Mouse (Mus musculus) embryo, embryonic 11.5 days (tissue): ENCODE results near the gene Zfp82.
"Not testable (repeated sequence)": the region's sequence is repeated elsewhere in the genome, so short reads cannot be mapped to it uniquely, and the experiment has no call there.

Source experiments
- DNase-seq: peaks from one replicate; pipeline ENCODE4 v3.0.0-alpha.2; 2012; ENCODE audit warnings: low read depth, low spot score

The Zfp82 gene

DNA sequence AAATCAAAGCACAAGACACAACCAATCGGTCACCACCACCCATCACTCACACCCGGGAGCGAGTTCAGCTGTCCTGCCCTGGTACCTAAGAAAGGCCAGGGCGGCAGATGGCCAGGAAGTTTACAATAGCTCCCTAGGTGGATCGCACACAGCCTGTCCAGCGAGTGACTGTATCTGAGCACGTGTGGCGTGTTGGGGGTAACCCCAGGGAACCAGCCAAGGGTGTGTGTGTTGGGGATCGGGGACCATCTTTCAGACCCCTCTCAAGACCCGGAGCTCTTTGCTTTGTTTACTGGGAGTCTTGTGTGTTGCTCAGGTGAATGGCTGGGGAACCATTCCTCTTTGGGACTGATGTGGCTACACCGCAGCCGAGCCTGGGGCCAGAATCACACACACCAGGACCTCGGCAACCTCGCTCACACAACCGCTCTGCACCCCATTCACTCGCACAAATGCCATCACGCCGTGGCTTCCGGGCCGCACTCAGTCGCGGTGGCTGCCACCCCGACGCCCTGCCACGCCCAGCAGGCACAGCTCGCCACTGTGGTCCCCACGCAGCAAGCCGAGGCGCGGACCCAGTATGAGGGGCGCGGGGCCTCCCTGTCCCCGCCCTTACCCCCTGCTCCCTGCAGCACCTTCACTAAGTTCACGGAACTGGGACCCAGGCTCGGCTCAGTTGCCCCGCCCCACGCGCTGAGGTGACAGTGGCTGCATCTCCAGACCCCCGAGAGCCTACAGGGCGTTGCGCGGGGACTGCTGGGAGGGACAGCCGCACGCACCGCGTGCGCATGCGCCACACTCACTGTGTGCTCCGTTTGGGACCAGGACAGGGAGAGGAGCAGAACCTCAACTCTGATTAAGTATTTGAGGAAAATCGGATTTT is at the start of gene Zfp82:
Gene Zfp82 (minus strand): TSS at position 755 of the 883 bp plus-strand sequence.
- peak; percentile 81 for DNase-seq

DNA sequence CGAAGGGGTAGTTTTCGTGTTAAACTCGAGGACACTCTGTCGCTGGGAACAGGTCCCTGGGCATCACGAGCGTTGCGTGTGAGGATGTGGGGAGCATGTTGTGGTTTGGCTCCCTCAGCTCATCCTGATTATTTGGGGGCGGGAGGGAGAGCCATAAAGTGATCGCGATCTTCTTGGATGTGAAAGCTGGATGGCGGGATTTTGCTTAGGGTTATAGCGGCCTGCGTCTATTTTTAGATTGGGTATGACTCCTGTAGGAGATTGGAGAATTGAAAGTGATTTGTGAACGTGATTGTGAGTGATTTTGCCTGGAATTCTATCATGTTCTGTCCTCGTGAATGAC is 49.5 kb upstream of the Zfp82 start:
- DNase-seq = peak; percentile 22

DNA sequence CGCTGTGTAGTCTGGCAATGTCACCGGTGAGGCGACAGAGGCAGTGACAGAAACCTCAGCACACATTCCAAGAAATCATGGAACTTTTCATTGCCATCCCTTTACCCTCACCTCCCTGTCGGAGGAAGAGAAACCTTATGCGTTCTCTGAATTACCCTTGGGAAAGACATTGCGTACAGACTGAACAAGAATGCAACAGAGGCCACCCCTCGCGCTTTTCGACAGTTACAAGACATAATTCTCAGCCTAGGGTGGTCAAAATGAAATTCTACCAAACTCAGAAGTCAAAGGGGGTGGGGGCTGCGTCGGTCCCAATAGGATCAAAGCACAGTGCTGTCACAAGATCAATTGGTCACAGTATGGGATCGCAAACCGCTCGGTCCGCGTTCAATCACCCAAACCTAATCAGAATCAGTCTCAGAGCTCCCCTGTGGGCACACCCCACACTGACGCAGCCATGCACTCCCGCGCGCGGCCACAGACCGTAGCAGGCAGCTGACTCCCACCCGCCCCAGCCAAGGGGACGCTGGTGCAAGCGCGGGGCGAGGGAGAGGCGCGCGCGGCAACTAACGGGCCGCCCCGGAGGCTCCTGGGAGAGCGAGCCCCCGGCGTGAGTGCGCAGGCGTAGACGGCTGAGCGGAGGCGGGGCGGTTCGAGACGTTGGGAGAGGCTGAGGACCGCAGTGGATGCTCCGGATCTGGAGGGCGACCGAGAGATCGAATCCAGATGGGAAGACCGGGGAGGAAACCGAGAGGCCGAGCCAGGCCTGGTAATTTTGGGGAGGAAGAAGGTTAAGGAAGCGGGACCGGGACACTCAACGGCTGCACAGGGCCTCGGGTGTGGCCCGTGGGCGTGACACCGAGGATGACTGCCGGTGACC is 48.8 kb upstream of the Zfp82 start, which contains the start of gene Zfp382:
Gene Zfp382 (plus strand): TSS at position 635 of the 880 bp plus-strand sequence.
- DNase-seq = peak; percentile 86

DNA sequence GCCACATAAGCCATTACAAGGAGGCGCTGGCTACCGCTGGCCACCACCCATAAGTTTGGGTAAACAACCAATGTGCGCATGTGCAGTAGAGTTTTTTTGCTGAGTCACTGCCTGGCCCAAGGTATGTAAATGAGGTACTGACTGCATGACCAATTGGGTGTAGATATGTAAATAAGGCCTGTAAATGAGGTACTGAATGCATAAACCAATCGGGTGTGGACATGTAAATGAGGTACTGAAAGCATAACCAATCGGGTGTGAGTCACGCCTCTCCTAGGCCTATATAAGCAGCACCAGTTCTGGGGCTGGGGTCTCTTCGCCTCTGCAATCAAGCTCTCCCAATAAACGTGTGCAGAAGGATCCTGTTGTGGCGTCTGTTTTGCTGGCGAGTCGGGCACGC is 45.2 kb upstream of the Zfp82 start:
- not testable (repeated sequence) for DNase-seq

DNA sequence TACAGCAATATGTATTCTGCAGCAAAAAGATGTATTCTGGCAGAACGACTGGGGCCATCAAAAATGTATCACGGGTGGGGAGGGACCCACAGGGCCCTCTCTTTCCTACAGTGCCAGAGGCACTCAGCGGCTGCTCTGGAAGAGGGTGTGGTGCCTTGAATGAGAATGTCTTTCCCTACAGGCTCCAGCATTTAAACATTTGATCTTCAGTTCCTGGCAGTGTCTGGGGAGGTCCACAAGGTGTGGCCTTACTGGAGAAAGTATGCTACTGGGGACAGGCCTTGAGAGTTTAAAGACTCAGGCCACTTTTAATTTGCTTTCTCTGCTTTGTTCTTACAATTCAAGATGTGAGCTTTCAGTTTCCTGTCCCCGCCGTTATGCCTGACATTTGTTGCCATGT is 43.4 kb upstream of the Zfp82 start:
- no peak for DNase-seq

DNA sequence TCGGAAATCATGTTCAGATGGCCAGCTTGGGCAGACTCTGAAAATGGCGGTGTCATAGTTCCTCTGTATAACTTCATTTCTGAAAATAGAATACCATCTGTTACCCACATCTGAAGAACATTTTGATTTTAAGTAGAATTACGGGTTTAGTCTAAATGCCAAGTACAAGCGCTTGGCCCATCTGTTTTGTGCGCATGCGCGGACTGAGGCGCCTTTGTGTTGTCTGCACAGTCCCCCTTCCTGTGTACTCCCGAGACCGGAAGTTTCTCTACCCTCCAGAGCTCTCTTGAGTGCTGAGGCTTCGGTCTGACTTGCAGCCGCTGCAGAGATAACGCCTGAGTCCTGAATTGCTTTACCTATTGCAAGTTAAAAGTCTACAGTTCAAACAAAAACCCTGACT is 26.6 kb upstream of the Zfp82 start:
- no peak for DNase-seq

DNA sequence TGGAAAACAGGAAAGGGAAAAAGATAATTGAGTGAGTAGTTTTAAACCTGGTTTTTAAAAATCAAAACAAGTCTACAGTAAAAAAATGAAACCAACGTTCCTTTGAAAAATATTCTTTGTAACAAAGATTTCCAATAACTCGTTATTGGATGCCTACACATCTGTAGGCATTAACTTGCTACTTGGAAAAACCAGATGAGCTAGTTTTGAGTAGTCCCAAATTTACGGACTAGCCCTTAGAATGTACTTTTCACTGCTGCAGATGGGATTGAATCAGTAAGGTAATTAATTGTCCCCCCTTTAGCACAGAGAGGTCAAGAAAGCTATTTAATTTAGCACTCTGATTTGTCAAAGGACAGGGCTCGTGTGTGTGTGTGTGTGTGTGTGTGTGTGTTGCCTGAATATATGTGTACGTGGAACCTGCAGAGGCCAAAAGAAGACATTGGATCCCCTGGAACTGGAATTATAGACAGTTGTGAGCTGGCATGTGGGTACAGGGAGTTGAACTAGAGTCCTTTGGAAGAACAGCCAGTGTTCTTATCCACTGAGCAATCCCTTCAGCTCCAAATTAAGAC is 22.9 kb upstream of the Zfp82 start:
- no peak for DNase-seq

DNA sequence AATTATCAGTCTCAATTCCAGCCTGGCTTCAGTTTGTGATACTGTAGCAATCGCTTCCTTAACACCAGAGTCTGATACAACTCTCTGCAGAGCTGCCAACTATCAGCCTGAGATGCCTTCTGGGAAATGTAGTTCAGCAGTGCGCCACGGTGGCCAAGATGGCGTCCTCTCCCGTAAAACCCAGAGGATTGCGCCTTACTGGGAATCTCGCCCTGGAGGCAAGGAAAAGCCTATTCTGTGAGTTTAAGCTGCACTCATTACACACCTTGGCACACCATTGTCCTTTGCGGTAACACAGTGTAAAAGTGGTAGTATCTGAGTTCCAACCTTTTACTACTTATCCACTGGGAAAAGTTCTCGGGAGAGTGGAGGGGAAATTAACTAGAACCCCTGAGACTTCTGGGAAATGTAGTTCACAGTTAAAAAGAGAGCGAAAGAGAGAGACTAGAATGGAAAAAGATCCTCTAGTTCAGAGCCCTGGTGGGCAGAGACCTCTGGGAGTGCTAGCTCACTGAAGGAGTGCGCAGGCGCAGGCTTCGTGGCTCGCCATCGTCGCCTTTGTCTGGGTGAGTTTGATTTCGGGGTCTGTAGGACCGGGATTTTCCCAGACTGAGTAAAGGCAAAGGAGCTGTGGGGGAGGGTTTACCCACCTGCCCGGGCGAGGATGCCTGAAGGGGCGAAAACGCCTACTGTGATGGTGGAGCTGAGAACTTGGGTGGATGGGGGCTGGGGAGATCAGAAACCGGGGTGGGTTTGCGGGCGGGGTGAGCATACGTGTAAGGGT is 22.1 kb upstream of the Zfp82 start, which contains the start of gene Zfp260:
Gene Zfp260 (plus strand): TSS at position 132 of the 784 bp plus-strand sequence.
- peak; percentile 91 for DNase-seq

DNA sequence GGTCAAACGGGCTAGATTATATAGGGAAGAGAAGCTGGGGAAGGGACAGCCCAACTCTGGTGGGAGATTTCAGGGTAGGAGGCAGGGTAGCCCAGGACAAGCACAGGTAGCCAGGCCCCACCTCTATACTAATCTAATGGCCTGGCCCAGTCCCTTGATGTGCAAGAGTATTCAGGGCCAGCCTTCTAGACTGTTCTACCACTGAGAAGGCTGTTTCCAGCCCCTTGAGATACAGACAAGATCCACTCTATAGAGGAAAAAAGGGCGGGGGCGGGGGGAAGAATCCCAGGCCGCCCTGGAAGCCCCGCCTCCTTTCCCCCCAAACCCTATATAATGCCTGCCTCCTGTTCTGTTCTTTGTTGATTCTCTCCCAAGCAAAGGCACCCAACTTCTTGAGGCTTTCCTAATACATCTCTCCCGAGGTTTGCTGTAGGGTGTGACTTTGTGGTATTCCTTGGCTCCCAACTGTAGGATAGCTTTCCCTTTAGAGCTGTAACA is 21.3 kb upstream of the Zfp82 start:
- DNase-seq = no peak

DNA sequence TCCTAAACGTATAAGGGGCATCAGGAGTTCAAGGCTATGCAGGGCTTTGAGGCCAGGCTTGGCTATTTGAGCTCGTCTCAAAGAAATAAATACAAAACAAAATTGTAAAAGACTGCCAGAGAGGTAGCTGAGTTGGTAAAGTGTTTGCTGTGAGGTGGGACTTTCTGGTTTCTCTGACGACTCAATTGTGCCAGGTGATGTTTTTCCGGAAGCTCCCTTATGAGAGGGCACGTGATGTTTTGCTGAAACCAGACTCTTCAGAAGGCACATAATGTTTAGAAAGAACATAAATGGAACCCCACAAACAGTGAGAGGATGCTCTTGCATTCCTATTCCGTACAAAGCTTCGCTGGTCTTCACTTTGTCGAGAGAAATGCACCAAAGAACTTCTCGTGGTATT is 20.0 kb upstream of the Zfp82 start:
- no peak for DNase-seq

DNA sequence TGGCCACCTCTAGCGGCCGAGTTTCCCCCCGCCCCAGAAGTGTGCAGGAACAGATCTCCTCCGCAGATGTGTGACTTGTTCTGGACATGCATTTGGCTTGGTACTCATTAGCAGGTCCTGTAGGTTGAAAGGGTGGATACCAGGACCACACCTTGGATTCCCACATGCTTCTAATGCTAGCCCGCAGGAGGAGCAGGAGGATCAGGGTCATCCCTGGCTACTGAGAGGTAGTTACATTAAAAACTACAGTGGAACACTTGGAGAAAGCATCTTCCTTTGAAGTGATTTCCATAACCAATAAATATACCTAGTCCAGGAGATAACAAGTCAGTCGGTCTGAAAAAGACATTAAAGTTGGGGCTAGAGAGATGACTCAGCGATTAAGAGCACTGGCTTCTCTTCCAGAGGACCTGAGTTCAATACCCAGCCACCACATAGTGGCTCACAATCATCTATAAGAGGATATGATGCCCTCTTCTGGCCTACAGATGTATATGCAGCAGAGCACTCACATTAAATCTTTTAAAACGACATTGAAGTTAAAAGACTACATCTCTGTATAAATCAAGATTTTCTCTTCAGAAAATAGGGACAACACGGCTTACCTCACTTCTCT is 18.4 kb upstream of the Zfp82 start:
- no peak for DNase-seq

DNA sequence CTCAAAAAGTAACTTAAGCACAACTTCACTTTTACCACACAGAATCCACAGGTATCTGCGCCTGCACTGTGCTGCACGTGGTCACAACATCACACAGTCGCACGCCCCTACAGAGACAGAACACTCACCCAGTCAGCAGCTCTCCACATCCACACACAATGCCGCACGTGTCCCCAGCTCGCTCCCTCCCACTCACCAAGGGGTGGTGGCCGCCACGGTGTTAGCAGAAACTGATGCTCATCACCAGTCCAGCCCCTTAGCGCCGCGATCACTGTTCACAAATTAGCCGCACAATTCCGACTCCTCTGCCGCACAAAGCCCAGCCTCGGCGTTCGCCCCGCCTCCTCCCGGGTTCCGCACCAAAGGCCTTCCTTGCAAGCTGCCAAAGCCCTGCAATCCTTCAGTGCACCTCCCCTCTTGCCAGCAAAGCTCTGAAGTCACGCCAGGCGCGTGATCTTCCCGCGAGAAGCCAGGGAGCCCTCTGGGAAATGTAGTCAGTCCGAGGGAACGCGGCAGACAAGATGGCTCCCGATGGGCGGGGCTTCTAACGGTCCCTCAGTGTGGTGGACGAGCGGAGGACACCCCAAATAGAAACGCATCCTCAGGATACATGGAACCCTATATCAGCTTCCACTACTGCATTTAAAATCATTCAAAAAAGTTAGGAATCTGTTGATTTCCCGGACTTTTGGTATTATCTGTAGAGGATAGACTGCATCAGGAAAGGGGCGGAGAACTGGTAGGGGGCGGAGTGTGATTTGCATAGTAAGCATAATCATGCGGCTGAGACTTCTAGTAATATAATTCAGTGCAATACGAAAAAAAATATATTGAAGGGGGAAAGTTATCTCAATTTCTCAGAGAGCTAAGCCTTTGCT is 17.6 kb upstream of the Zfp82 start, which contains the start of the genes Gm26920 and Zfp566:
Gene Gm26920 (minus strand): TSS at position 319 of the 878 bp plus-strand sequence.
Gene Zfp566 (minus strand): TSS at position 436 of the 878 bp plus-strand sequence.
- peak; percentile 98 for DNase-seq

DNA sequence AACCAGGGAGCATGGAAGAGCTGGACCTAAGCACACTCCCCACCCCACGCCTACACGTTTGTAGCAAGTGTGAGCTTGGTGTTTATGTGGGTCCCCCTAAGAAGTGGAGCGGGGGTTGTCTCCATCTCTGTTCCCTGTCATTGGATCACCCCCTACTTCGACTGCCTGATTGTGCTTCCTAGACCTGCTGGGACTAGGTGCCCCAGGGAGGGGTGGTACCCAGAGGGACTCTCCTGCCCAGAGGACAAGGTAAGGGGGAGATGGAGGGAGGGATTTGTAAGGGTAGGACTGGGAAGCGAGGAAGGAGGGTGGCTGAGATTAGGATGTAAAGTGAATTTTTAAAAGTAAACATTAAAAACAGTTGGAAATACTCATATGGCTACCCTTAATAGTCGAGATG is 16.7 kb upstream of the Zfp82 start:
- DNase-seq = no peak

DNA sequence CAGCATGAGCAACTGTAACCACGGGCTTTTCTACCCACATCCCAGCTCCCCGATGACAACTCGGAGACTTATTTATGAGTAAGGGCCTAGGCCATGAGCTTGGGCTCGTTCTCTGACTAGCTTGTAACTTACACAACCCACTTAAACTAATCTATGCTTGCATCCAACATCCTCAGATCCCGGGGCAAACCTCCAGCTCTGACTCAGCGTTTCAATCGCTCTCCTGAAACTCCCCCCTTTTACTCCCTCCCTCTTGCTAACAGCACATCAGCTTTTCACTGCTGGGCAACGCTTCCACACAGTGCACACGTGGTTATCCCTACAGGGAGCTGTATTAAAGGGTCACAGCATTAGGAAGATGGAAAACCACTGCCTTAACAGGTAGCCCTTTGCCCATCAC is 13.8 kb upstream of the Zfp82 start:
- no peak for DNase-seq

DNA sequence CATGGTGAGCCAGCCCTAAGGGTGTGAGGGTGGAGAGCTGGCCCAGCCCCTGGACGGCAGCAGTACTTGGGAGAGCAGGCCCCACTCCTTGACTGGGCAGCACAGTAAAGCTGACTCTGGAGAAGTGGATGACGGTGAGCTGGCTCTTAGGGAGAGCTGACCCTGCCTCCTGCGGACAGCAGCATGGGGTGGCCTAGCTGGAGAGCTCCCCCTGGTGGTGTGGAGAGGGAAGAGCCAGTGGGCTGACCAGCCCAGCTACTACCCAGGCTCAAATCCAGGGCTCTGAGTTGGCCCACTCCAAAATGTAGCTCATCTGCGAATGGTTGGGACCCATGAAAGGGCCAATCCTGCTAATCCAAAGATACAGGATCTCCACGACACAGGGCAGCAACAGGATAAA is 8.1 kb downstream of the Zfp82 start:
- no peak for DNase-seq

DNA sequence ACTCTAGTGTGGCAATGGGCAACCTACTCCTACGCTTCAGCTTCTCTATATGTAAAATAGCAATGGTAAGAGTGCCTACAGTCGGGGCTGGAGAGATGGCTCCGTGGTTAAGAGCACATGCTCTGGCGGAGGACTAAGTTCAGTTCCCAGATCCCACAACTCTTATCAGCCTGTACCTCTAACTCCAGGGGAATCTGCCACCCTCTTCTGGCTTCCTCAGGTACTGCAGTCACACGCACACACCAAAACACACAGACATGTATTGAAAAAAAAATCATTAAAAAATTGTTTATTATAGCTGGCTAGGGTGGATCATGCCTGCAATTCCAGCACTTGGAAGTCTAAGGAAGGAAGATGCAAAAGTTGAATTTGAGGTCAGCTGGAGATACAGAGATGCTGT is 10.2 kb downstream of the Zfp82 start:
- no peak for DNase-seq

DNA sequence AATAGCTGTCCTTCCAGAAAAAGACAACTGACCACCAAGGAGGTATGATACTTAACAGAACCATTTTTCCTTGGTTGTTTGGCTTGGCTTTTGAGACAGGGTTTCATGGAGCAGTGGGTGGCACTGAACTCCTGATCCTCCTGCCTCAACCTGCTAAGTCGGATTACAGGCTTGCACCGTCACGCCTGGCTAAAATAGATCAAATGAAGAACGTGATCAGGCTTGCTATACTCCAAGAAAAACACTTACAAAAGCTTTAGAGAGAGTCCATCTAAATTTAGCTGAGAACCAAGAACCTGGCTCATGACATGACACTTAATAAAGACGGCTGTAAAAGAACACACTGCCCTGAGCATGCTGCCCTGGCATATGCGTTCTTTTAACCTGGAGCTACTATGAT is 12.4 kb downstream of the Zfp82 start:
- DNase-seq = no peak

DNA sequence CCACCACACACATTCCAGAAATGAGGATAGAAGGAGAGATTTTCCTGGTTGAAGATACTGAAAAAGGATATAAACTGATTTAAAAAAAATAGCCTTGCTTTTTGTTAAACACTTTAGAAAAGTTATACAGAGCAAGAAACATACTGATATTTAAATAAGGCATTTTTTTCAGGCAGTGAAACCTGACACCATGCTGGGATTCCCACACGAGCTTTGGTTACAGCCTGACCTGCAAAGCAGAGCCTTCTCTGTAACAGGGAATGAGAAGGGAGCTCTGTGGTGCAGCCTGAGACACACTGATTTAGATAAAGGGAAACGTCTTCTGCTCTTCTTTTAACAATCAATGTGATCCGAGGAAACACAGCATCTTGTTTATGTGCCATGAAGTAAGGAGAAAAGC is 19.1 kb downstream of the Zfp82 start:
- no peak for DNase-seq

DNA sequence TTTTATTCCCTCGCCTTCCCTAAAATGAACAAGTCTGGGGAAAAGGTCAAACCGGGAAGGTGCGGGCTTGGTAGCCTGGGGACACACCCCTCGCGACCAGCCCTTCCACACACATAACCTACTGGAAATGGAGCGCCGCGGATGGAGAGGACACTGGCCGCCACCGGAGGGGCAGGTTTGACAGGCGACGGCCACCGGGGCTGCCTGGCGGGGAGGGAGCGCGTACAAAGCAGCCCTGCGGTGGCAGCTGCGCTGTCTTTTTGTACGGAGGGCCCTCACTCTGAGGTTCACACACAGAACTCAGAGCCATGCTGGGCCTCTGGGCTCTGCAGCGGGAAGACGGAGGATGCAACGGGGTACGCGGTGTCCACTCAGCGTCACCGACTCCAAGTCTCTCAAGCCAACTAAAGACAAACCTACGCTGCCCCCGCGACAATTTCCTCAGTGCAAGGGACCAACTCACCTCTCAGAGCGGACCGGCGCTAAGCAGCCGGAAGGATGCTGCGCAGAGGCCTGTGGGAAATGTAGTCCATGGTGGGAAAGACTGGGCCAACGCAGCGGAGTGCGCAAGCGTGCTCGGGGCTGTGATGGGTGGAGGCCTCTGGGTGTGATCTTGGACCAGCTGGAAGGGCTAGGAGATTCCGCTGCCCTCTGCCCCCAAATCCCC is 21.7 kb downstream of the Zfp82 start, which contains the start of gene Zfp14:
Gene Zfp14 (minus strand): TSS at position 499 of the 667 bp plus-strand sequence.
- peak; percentile 76 for DNase-seq
